Mouse (Mus musculus): ENCODE data around the gene Mgat5.

DNA sequence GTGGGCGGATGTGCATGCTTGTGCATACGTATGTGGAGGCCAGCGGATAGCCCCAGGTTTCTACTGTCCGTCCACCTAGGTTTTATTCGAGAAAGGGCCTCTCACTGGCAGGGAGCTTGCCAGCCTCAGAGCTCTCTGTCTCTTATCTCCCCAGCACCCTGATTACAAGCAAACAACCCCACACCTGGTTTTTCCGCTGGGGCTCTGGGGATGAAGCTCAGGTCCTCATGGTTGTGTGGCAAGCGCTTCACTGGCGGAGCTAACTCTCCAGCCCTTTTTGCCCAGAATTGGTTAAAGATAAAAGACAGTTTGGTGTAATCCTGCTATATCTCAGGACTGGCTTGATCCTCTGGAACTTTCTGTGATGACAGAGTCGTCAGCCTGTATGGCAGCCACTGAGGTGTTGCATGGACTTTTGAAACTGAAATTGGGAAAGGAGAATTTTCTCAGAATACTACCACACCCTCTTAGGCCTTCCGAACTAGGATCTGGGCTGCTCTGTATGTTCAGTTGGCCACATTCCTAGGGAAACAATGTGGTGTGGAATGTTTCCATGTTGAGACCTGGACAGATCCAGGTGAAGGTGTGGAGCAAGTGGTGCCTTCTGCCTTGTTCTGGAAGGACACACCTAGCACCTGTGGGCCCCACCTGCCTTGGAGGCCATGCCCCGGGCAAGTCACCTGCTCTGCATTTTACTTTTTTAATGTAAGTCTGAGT lies 39.4 kb downstream of the Mgat5 start:
- TF ChIP-seq POLR2A (IDR thresholded peaks at IDR 0.05; ENCODE audit: extremely low read depth, insufficient read depth, low read length) (no peak), CTCF (IDR thresholded peaks at IDR 0.05; ENCODE audit: low read depth, low read length) (no peak)

Measured in liver, adult 2 months (tissue).